Mouse (Mus musculus) frontal cortex, postnatal 36 days (tissue): ENCODE results near the gene Umps.

Source experiments
- DNase-seq, 2 experiments: peaks; one replicate each; pipeline ENCODE4 v3.0.0; 2022; ENCODE audit warnings: low spot score in 2 of 2

Umps gene

GRCm38 (mm10) chr16:33954793-33955192 lies 12.0 kb downstream of the Umps start:
- DNase-seq, result no peak

DNA sequence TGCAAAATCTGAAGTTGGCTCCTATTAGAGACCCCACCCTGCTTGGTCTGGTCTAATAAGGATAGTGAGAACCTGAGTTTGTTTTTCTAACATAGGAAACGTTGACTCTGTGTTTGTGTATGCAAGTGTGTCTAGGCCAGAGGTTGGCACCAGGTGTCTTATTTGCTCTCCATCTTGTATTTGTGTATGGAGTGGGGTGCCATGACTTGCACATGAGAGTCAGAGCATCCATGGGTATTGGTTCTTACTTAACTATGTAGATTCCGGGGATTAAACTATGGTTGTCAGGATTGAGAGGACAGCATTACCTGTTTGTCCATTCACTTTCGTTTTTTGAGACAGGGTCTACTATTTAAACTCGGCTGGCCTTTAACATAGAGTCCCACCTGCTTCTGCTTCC lies 13.8 kb downstream of the Umps start:
- no peak for DNase-seq

DNA sequence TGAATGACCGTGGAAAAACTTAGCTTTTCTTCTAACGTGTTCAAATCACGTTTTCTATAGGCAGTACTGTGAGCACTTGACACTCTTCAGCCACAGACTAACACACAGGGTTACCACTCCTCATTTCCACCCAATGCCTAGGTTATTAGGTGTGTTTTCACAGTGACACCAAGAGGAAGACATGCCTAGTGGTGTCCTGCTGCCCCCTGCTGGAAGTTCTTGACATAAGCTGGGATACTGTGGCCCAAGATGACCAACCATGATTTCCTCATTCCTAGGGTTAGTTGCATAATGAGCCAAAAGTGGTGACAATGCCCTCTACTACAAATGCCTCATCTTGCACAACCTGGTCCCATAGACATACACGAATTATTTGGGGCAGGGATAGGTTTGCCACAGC lies 16.0 kb downstream of the Umps start:
- peak; percentile 70 to 82 for DNase-seq

GRCm38 (mm10) chr16:33950386-33950785 lies 16.5 kb downstream of the Umps start:
- DNase-seq, result no peak

DNA sequence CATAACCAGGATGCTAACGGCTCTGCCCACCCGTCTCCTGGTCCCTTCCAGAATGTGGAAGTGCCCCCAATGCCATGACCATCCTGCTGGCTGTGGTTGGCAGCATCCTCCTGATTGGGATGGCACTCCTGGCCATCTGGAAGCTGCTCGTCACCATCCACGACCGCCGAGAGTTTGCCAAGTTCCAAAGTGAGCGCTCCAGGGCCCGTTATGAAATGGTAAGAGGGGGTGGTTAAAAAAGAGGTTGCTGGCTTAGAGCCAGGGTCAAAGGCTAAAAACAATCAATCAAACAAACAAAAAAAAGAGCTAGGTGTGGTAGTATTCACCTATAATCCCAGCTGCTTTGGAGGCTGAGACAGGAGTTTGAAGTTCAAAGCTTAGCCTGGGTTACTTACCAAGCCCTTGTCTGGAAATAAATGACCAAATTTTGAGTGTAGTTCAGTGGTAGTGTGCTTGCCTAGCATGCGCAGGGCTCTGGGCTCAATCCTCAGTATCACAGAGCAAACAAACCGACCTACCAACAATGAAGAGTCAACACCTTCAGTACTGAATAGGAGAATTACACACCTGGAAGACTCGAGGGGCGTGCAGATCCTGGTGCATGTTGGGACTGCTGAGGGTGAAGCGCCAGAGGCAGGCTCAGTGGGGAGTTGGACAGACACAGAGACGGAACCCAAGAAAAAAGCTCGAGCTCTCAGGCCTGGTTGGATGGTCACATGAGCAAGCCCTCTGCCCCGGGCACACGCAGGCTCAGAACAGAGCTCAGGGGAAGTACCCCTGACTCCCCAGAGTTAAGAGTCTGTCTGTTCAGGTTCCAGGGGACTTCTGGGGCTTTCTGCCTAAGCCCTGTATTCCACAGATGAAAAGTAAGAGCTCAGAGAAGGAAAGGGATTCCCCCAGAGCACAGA lies 18.9 kb downstream of the Umps start:
- DNase-seq, result no peak

DNA sequence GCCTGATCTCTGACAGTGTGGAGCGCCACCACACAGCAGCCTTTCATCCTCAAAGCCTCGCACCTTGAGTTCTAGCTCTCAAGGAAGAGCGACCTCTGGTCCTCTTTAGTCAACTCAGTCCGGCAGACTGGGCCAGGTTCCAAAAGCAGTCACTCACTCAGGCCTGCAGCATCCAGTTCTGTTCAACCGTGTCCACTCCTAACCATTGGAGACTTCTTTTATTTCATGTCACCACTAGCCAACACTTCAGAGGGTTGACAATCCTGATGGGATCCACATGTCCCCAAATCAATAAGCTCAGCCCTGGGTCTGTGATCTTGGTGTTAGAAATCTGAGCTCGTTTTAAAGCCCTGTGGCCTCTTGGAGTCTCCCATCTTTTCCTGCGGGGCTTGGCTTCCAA lies 20.8 kb downstream of the Umps start:
- no peak for DNase-seq

DNA sequence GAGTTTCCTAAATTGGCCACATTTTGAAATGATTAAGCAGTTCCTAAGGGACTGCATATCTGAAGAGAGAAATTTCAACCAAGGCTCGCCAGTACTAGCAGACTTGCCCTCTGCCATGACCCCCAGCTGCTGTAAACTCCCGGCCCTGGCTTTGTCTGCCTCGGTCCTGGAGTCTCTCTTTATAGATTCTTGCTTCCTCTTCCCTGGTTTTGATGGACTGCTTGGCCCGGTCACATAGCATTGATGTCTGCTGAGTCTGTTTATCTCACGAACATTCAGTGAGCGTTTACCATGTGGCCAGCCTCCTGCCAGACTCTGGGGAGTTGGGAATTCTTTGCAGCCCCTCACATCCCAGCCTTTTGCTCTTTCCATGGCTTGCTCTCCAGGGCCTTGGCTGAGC lies 22.1 kb downstream of the Umps start:
- DNase-seq, result no peak

- DNase-seq, result no peak
Observed at GRCm38 (mm10) chr16:33944126-33944525, 22.7 kb downstream of the Umps start.

- no peak for DNase-seq
Observed at GRCm38 (mm10) chr16:33943388-33943787, 23.4 kb downstream of the Umps start.

- DNase-seq, result no peak
Observed at GRCm38 (mm10) chr16:33942341-33942740, 24.5 kb downstream of the Umps start.

- DNase-seq, result peak; percentile 30 to 54
Observed at GRCm38 (mm10) chr16:33941271-33941781, 25.5 kb downstream of the Umps start.

DNA sequence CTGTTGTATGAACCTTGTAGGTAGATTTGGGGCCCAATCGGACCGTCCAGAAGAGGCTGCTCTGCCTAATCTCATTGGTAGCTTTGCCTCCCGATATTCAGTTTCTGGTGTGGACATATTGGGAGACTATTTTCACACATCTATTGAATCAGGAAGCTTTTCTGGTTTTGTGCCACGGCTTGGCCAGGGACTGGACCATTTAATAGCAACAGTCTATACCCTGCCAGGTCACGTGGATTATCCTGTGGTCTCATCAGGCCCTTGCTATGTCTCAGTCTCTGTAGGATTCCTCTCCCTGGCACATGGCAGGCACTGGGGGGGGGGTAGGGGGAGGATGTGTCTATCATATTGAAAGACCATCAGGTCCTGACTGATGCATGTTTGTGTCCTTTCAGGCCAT lies 26.7 kb downstream of the Umps start:
- no peak for DNase-seq

GRCm38 (mm10) chr16:33939636-33940035 lies 27.2 kb downstream of the Umps start:
- DNase-seq, result no peak

DNA sequence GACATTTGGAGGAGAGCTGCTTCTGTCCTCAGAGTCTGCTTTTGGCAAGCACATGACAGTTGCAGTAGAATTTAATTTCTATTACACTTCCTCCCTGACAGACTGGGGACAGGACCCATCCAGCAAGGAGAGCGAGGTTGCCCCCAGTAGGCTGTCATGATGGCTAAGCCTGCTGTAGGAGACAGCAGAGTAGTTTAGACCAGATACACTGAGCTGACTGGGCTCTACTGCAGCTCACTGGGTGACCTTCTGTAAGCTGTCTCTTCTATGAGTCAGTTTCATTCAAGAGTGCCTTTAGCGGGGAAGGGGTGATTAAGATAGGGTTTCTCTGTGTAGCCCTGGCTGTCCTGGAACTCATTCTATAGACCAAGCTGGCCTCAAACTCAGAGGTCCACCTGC lies 27.7 kb downstream of the Umps start:
- no peak for DNase-seq

DNA sequence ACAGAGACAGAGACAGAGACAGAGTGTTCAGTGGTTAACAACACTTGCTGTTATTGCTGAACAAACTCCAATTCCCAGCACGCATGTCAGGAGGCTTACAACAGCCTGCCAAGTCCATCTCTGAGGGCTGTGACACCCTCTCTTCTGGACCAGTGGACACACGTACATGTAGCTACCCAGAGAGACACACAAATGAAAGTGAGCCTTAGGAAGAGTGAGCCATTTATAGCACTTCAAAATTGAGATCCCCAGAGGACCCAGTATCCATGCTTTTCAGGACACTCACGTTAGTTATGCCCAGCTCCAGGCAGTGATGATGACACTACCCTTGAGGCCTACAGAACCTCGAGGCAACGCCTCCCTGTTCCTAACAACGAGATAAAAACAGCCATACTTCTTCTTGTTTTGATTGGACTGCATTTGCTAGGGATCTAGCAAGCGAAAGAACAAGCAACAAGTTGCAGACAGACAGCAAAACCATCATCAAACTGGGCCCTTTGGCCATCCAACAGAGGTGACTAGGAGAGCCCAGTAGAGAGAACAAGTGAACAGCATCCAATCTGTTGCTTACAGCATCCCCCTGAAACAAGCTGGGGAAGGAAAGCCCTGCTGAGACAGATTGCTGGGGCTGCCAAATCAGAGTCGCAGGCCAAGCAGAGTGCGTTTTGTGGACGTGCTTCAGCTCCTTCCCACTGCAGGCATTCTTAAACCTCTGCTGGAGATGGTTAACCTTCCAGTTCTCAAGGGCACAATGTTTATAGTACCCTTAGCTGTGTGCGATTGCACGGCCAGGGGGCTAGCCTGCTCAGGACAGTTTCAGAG lies 28.3 kb downstream of the Umps start:
- no peak for DNase-seq

DNA sequence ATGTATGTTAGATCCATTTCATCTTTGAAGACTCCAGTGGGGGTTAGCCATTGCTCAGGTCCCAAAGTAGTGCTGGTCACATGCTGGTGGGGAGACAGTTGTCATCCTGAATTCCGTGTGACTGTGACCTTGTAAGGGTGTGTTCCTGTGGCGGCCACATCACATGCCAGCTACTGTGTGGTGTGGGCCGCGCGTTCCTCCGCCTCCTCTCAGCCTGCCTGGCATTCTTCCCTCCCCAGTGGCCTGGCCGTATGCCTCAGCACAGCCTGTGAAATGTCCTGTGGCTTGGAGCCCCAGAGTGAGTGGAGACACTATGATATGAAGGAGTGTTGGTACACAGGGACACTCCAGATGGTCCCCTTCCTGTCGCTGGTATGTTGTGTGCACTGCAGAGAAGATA lies 29.3 kb downstream of the Umps start:
- peak; percentile 34 to 45 for DNase-seq

DNA sequence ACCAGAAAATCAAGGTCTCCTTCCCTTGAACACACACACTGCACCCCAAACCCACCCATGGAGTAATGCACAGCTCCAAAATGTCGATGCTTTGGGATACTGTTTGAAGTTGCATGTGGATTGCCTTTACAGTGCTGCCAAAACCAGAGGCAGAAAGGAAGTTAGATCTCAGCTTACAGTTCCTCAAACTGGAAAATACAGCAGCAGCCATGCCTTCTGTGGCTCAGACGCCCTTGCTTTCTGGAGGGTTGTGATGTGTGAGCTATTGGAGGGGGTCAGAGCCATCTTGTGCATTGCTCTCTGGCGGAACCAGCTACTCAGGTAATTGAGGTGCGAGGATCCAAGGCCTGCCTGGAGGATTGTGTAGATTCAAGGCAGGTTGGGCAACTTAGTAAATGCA lies 30.0 kb downstream of the Umps start:
- no peak for DNase-seq

DNA sequence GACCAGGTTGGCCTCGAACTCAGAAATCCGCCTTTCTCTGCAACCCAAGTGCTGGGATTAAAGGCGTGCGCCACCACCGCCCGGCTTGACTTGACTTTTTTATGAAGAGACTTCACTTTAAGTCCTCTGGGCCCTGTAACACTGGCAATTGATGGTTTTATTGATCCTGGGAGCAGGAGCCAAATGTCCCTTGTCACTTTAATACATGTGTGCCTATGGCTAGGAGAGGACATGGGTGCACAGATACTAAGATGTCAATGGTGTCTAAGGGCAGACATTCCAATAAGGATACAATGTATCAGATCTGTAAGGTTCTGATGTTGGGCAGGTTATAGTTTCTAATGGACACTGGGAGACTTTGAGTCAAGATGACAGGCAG lies 31.4 kb downstream of the Umps start:
- DNase-seq, result no peak

GRCm38 (mm10) chr16:33934701-33935406 lies 32.0 kb downstream of the Umps start:
- DNase-seq, result peak; percentile 26 to 40

- DNase-seq, result no peak
Observed at GRCm38 (mm10) chr16:33933411-33933810, 33.4 kb downstream of the Umps start.

DNA sequence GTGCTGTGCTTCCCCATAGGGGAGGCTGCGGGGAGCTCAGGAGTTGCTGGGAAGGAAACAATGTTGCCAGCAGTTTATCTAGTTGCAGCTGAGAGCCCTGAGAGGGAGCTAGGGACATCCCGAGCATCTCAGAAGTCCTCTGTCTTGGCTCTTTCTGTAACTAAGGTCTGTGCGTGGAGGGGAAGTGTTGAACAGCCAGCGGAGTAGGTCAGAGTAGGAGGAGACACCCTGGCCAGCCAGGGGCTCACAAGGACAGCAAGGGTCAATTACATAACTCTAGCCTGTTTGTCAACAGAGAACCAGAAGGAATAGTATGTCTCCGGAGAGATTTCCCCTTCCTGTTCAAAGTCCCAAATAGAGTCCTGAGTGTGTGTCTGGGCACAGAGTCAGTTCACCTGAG lies 34.7 kb downstream of the Umps start:
- DNase-seq, result no peak

- DNase-seq, result no peak
Observed at GRCm38 (mm10) chr16:33931682-33932081, 35.2 kb downstream of the Umps start.
